Comparison of ENCODE assay signal across 21 mouse cellular contexts in genomic region chr14:14030621-14031020, GRCm38 (mm10).
"Had no signal": no experiment of that assay in that cellular context is flagged by ENCODE, and none has a peak within 500 bp of the region (broad histone marks: within the 10 kb centered on the region; RNA-seq: fewer than 3 reads in every experiment).

No protein-coding gene starts in this region.

- ATAC-seq: intestine, postnatal 0 days; lung, postnatal 0 days; midbrain, embryonic 15.5 days had no signal

- H3K27ac ChIP-seq: kidney, postnatal 0 days; left cerebral cortex, adult 2 months; limb, embryonic 12.5 days; limb, embryonic 15.5 days; liver, embryonic 15.5 days; midbrain, embryonic 12.5 days; midbrain, embryonic 15.5 days; neural tube, embryonic 12.5 days; neural tube, embryonic 15.5 days had no signal

- H3K36me3 ChIP-seq: midbrain, embryonic 15.5 days; neural tube, embryonic 12.5 days; neural tube, embryonic 15.5 days had no signal

- DNase-seq: kidney, adult 2 months; kidney, postnatal 25 days; layer of hippocampus, postnatal 36 days; lung, adult 2 months; lung, postnatal 36 days; retina, postnatal 1 day; right cerebral cortex, postnatal 25 days; spleen, adult 18-20 months; thymus, adult 18-20 months; thymus, postnatal 36 days had no signal

- H3K27me3 ChIP-seq: limb, embryonic 12.5 days; limb, embryonic 15.5 days; liver, embryonic 15.5 days; midbrain, embryonic 12.5 days; midbrain, embryonic 15.5 days; neural tube, embryonic 12.5 days; neural tube, embryonic 15.5 days had no signal

- H3K4me2 ChIP-seq: limb, embryonic 12.5 days; limb, embryonic 15.5 days; liver, embryonic 15.5 days; midbrain, embryonic 12.5 days; midbrain, embryonic 15.5 days; neural tube, embryonic 12.5 days; neural tube, embryonic 15.5 days had no signal

- H3K4me3 ChIP-seq: left cerebral cortex, adult 2 months; limb, embryonic 12.5 days; limb, embryonic 15.5 days; liver, embryonic 15.5 days; midbrain, embryonic 12.5 days; midbrain, embryonic 15.5 days; neural tube, embryonic 12.5 days; neural tube, embryonic 15.5 days had no signal

- H3K4me1 ChIP-seq: limb, embryonic 12.5 days; midbrain, embryonic 12.5 days; midbrain, embryonic 15.5 days; neural tube, embryonic 12.5 days; neural tube, embryonic 15.5 days had no signal

- H3K9ac ChIP-seq: limb, embryonic 12.5 days; limb, embryonic 15.5 days; liver, embryonic 15.5 days; midbrain, embryonic 12.5 days; midbrain, embryonic 15.5 days; neural tube, embryonic 12.5 days; neural tube, embryonic 15.5 days had no signal

- H3K9me3 ChIP-seq: limb, embryonic 12.5 days; limb, embryonic 15.5 days; liver, embryonic 15.5 days; midbrain, embryonic 12.5 days; midbrain, embryonic 15.5 days; neural tube, embryonic 12.5 days; neural tube, embryonic 15.5 days had no signal
